13 mouse cellular contexts compared by ENCODE assay signal in the genomic region with DNA sequence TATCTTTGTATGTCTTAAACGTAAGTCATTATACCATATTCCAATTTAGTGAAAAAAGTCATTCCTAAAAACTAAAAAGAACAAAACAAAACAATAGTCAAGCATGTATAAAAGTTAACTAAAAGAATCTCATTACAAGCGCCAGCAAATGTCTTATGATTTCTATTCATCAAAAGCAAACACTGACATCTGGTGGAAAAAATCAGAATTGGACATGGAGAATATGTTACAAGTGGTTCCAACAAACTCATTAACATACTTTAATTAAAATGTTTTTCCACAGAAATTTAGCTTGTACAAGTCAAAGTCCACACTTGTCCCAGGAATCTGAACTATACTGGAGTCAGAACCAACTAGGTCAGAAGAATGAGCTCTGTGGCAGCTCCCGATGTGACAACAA. TPM values are rescaled to one million over a fixed set of nuclear protein-coding genes. Genes with fewer than 3 reads are reported as not detected.
DNase-seq lines count a peak whose midpoint lies in the region; ATAC-seq and TF ChIP-seq lines count a peak whose summit lies in the region.
"Had no signal": no experiment of that assay in that cellular context is flagged by ENCODE, and none has a peak within 500 bp of the region (broad histone marks: within the 10 kb centered on the region; RNA-seq: fewer than 3 reads in every experiment).

No protein-coding gene starts in this region.

- no peak for ATAC-seq in heart, embryonic 11.5 days (replicated peaks; ENCODE audit: insufficient number of reproducible peaks, low FRiP score, low TSS enrichment)
- ATAC-seq in monocyte, adult 5-6 weeks (replicated peaks; ENCODE audit: insufficient number of reproducible peaks, low FRiP score, low TSS enrichment, poor library complexity, severe bottlenecking) = no peak

- no peak for TF ChIP-seq POLR2A in heart, adult 2 months (IDR thresholded peaks at IDR 0.05; ENCODE audit: insufficient read depth, low read depth, low read length)
- no peak for TF ChIP-seq POLR2A in lung, adult 2 months (IDR thresholded peaks at IDR 0.05; ENCODE audit: borderline replicate concordance, extremely low read depth, low read depth, low read length)

- no peaks in the 10 kb centered on the region for H3K9me3 ChIP-seq in heart, embryonic 11.5 days (replicated peaks; ENCODE audit: control insufficient read depth, low read length)
- H3K9me3 ChIP-seq: embryonic facial prominence, embryonic 15.5 days; hindbrain, embryonic 15.5 days; liver, embryonic 15.5 days had no signal

- H3K27ac ChIP-seq in heart, adult 2 months = no peak overlapping the region
- no peak overlapping the region for H3K27ac ChIP-seq in heart, embryonic 11.5 days (ENCODE audit: low read depth, low read length)
- H3K27ac ChIP-seq: embryonic facial prominence, embryonic 15.5 days; hindbrain, embryonic 15.5 days; liver, embryonic 15.5 days had no signal

- H3K4me1 ChIP-seq in heart, adult 2 months (ENCODE audit: control insufficient read depth, insufficient read depth, low read length) = peaks cover 2% of the 10 kb centered on the region; the same call in 1 of the 2 replicates
- no peaks in the 10 kb centered on the region for H3K4me1 ChIP-seq in heart, embryonic 11.5 days (ENCODE audit: control insufficient read depth, insufficient read depth, low read length)
- H3K4me1 ChIP-seq in lung, adult 2 months (ENCODE audit: control insufficient read depth, insufficient read depth, low read length) = no peaks in the 10 kb centered on the region
- H3K4me1 ChIP-seq: embryonic facial prominence, embryonic 15.5 days; hindbrain, embryonic 15.5 days; liver, embryonic 15.5 days had no signal

- no peak overlapping the region for H3K4me2 ChIP-seq in heart, embryonic 11.5 days
- H3K4me2 ChIP-seq: embryonic facial prominence, embryonic 15.5 days; hindbrain, embryonic 15.5 days; liver, embryonic 15.5 days had no signal

- intact Hi-C loops in heart, adult 2 months (cut with DNase I) = no loop called here

- peak; percentile 75 for TF ChIP-seq CTCF in heart, adult 2 months (IDR thresholded peaks at IDR 0.05)
- TF ChIP-seq CTCF in lung, adult 2 months (IDR thresholded peaks at IDR 0.05; ENCODE audit: insufficient read depth, low read length) = peak; percentile 8; the same call in 1 of the 2 replicates

- H3K27me3 ChIP-seq in heart, adult 2 months (ENCODE audit: control insufficient read depth, insufficient read depth, low read length) = no peaks in the 10 kb centered on the region
- no peaks in the 10 kb centered on the region for H3K27me3 ChIP-seq in heart, embryonic 11.5 days (ENCODE audit: control insufficient read depth, insufficient read depth, low read length)
- H3K27me3 ChIP-seq: embryonic facial prominence, embryonic 15.5 days; hindbrain, embryonic 15.5 days; liver, embryonic 15.5 days had no signal

- no peaks in the 10 kb centered on the region; the same call in 1 of the 2 replicates for H3K79me2 ChIP-seq in heart, adult 2 months (replicated peaks; ENCODE audit: control insufficient read depth, insufficient read depth, low read length)

- no peak for DNase-seq in heart, adult 2 months
- DNase-seq in lung, adult 2 months = no peak
- DNase-seq in lung, postnatal 4 days = no peak
- DNase-seq in NIH3T3 (ENCODE audit: low read depth) = peak; percentile 62
- DNase-seq in naive thymus-derived CD4-positive, alpha-beta T cell, adult 2 months (ENCODE audit: low read depth) = peak; percentile 37
- DNase-seq in cerebellum, postnatal 36 days = no peak
- DNase-seq: gastrocnemius, postnatal 36 days; thymus, postnatal 36 days had no signal

- peaks cover 25% of the 10 kb centered on the region for H3K36me3 ChIP-seq in heart, adult 2 months (ENCODE audit: control insufficient read depth, insufficient read depth, low read length)
- H3K36me3 ChIP-seq in heart, embryonic 11.5 days (ENCODE audit: control insufficient read depth, insufficient read depth, low read length) = peaks cover 28% of the 10 kb centered on the region

- H3K4me3 ChIP-seq in heart, adult 2 months = no peak overlapping the region
- H3K4me3 ChIP-seq in heart, embryonic 11.5 days (ENCODE audit: low read depth, low read length) = no peak overlapping the region
- no peak overlapping the region for H3K4me3 ChIP-seq in lung, adult 2 months (replicated peaks; ENCODE audit: extremely low read depth, low read depth, low read length)
- H3K4me3 ChIP-seq: embryonic facial prominence, embryonic 15.5 days; hindbrain, embryonic 15.5 days; liver, embryonic 15.5 days had no signal

- no peak overlapping the region for H3K9ac ChIP-seq in heart, adult 2 months (ENCODE audit: low read depth, low read length)
- no peak overlapping the region for H3K9ac ChIP-seq in heart, embryonic 11.5 days (ENCODE audit: low read depth, low read length)
- H3K9ac ChIP-seq: embryonic facial prominence, embryonic 15.5 days; hindbrain, embryonic 15.5 days; liver, embryonic 15.5 days had no signal

- no peak for TF ChIP-seq EP300 in heart, adult 2 months (IDR thresholded peaks at IDR 0.05; ENCODE audit: insufficient read depth, low read depth, low read length)

- 74% methylated on average over 3 of the region's 3 CpGs for WGBS in heart, adult 2 months
- 88% methylated on average over 3 of the region's 3 CpGs for WGBS in heart, embryonic 11.5 days (ENCODE audit: insufficient replicate concordance)
- 75% methylated on average over 3 of the region's 3 CpGs for WGBS in lung, adult 2 months

RNA-seq across cellular contexts. Expression of a gene that starts 11.8 kb away (rescaled TPM):
- total RNA-seq in heart, adult 2 months (2021) = 100 to 1,000 TPM; 148 to 170 TPM
- polyA plus RNA-seq in heart, adult 2 months (2012; rRNA removed) = 74.9 and 150 TPM in 2 replicates
- polyA plus RNA-seq in heart, embryonic 11.5 days (2014; fragmentation: Nextera tagmentation; extraction: Ambion mirVana) = 131 and 138 TPM in 2 replicates
- 28.6 and 36.3 TPM in 2 replicates for polyA plus RNA-seq in lung, adult 2 months (2012; rRNA removed)
- total RNA-seq in monocyte, adult 5-6 weeks (2017) = 44.5 to 47.4 TPM (median 46.0 TPM) in 3 replicates

Comparison
In these comparisons a context has a peak if more than half of its experiments do, and no peak if none do; other contexts are left out.
1. DNase-seq: peak in NIH3T3 (single experiment) and naive thymus-derived CD4-positive, alpha-beta T cell, adult 2 months (single experiment); none in heart, adult 2 months (0 of 2), lung, adult 2 months (single experiment), lung, postnatal 4 days (0 of 2) and cerebellum, postnatal 36 days (0 of 2).